Mouse (Mus musculus) inflammation-experienced regulatory T-cells, adult 16 weeks (primary cell): ENCODE data around the gene B4galnt3. TPM values are rescaled to one million over a fixed set of nuclear protein-coding genes. Genes with fewer than 3 reads are reported as not detected.

Experiments used
- polyA plus RNA-seq: library from polyadenylated mRNA; unstranded; fragments of 100-300 nt; shearing (Covaris generic); gene quantifications from one replicate; pipeline ENCODE4 v1.2.1, GENCODE M21; 2017

Gene B4galnt3
- 0.07 TPM for polyA plus RNA-seq

DNA sequence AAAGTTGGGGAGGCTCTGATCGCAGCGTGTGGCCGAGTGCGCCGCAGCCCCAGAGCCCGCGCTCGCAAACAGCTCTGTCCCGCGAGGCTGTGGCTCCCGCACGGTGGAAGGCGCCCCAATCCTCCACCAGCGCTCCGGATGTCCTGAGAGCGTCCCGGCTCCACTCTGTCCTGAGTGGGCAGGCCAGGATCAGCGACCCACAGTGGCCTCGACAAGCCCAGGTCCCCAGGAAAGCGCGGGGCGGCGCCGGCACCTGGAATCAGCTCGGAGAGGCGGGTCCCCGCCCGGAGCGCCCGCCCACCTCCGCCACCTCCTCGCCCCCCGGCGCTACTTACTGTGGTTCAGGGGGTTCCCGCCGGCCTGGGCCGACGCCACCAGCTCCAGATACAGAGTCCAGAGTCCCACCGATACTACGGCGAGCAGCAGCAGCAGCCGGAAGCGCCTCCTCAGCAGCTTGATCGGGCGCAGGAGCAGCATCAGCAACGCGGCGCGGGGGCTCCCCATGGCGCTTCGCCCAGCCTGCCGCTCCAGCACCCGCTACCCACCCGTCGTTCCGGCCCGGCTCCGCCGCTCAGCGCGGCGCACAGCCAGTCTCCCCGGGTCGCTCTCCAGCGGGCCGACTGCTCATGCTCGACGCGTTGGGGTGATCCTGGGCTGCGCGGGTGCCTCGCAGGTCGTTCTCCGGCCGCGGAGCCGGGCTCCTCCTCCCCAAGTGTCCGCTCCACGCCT is at the start of gene B4galnt3, which contains the start of gene D330020A13Rik:
Gene B4galnt3 (minus strand): TSS at position 504 of the 729 bp plus-strand sequence.
Gene D330020A13Rik (plus strand): TSS at position 309 of the 729 bp plus-strand sequence.

Other genes with a start within 250 kb of the B4galnt3 start
- 1.5 TPM for gene Ninj2, start 201.2 kb downstream of the B4galnt3 start, polyA plus RNA-seq
- gene D330020A13Rik, start 195 bp downstream of the B4galnt3 start, polyA plus RNA-seq, result not detected
- gene Kdm5a, start 69.6 kb upstream of the B4galnt3 start, polyA plus RNA-seq, result 134 TPM
- 13.1 TPM for gene Ccdc77, start 69.8 kb upstream of the B4galnt3 start, polyA plus RNA-seq
- gene Il17ra, start 168.7 kb upstream of the B4galnt3 start, polyA plus RNA-seq, result 51.9 TPM
- 0.98 TPM for gene Tmem121b, start 199.2 kb upstream of the B4galnt3 start, polyA plus RNA-seq
- 90.9 TPM for gene Hdhd5, start 236.8 kb upstream of the B4galnt3 start, polyA plus RNA-seq